Mouse (Mus musculus) hindlimb bud, embryonic 11.5 days (tissue): ENCODE measurements around the gene Blzf1.
A peak's percentile ranks its signal among the peaks of the same experiment; 100 is the strongest.

Experiments
- DNase-seq: peaks from one replicate; pipeline ENCODE4 v3.0.0-alpha.2; 2012; ENCODE audit warnings: low read depth, low spot score; ENCODE audit errors: extremely low spot score

Gene Blzf1

GRCm38 (mm10) chr1:164296473-164296872, 10.8 kb downstream of the Blzf1 start:
- DNase-seq, result no peak

DNA sequence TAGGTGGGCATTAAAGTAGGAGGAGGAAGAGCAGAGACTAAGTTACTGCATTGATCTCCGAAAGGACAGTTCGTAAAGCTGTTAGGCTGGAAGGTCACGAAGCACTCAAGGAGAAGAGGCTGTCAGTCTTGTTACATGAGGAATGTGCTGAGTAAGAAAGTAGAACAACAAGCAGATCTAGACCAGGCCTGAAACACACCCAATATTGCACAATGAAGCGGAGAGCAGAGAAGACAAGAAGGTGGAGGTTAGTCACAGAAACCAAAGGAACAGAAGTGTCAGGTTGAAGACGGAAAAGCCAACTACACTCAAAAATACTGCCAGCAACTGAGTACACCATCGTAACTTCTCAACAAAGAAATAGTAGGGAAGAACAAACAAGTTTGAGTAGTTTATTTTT, 13.2 kb downstream of the Blzf1 start:
- no peak for DNase-seq

DNA sequence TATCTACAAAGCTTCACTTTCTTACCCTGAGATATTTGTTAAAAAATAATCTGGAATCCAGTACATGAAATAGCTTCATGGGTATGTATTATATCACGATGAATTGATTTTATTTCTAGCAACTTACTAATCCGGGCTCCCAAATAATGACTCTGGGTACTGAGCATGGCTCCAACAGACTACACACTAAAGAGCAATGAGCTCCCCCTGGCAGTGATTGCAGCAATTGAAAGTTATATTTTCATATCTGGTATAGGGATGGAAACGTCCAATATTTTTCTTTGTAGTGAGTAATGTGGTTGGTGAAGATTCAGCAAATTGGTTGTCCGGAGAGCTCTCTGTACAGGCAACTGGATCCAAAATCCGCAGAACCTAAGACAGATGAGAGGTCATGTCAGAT, 15.2 kb downstream of the Blzf1 start:
- no peak for DNase-seq

DNA sequence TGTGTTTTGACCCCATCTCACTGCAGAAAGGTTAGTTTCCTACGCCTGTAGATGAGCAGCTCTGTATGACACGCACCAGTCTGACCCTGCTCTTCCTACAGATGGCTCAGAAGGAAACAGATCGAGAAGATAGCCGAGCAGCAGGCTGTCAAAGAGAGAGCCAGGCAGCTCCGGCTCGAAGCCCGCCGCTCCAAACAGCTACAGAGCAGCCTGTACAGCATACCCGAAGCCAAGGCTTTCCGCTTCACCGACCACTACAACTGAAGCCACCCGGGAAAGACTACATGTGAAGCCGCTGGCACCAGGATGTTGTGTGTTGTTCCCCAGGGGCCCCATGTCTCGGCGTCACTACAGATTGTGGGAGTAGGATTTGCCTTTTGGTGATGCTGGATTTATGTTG, 19.9 kb downstream of the Blzf1 start:
- no peak for DNase-seq

- DNase-seq, result no peak
Observed at GRCm38 (mm10) chr1:164284007-164284406, 23.3 kb downstream of the Blzf1 start.

DNA sequence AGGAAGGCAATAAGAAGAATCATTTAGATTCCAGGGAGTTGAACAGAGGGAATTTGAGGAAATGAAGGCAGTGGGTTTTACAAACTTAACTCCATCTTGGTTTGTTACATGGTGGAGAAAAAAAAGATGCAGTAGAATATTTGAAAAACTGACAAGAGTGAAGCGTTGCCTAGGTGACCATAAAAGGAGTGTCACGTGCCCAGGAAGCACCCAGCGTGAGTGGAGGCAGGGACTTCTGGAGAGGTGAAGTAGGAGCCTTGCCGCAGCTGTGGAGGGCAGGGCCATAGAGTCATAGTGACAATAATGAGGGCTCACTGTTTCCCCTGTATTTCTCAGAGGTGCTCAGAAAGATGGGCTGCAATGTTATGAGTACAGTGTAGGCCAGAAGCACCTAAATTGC, 28.0 kb downstream of the Blzf1 start:
- no peak for DNase-seq

DNA sequence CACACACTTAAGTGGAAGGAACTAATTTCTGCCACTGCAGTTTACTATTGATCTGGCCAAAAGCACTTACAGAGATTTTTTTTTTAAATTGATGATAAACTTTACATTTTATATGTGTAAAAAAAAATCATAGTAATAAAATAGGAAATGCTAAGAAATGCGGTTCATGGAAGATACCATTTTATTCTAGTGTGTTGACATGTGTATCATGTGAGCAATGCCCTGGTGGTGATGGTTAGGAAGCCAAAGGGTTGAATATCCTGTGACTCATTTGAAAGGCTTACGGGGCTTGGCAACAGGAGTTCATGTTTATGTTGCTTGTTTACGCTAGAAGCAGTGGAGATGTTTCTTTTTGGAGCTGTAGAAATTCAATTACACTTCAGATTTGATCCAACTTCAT, 30.7 kb downstream of the Blzf1 start:
- no peak for DNase-seq

DNA sequence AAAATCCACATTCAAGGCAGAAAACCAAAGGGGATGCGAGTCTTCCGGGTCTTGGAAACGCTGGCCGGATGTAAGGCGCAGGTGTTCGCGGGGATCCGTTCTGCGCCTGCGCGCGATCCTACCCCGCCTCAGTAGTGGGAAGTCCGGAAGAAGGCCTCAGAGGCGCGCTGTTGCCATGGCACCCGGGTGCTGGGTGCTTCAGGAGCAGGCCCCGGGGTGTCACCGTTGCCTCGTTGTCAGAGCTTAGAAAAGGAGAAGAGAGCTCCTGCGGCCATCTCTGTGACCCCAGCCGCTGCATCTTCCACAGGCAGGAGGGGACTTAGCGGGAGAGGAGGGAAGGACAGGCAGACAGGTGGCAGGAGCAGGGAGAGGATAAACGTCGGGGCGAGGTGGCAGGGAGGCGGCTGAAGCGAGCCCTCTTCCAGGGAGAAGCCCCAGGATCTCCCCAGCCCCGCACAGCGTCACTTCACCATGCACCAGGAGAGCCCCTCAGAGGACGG, 31.8 kb downstream of the Blzf1 start, which contains the start of gene Ccdc181:
TSS of gene Ccdc181 (plus strand) at position 131 of the 500 bp plus-strand sequence.
- DNase-seq, result peak; percentile 56

GRCm38 (mm10) chr1:164273659-164274058, 33.6 kb downstream of the Blzf1 start:
- peak; percentile 63 for DNase-seq

DNA sequence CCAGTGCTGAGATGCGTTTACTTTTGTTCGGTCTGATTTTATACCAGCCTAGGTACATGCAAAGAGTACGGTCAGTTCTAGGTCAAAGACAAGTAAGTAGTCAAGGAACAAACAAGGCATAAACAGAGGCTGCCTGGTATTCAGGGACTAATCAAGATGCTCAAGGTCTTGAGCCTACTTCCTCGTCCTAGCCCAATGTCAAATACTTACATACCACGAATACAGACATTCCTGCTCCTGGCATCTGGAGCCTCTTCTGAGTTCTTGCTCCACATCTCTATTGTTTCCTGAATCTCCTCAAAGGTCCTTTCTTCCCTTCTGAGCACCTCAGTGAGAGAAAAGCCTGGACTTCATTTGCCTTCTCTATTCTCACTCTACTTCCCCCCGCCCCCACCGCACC, 36.3 kb downstream of the Blzf1 start:
- no peak for DNase-seq

DNA sequence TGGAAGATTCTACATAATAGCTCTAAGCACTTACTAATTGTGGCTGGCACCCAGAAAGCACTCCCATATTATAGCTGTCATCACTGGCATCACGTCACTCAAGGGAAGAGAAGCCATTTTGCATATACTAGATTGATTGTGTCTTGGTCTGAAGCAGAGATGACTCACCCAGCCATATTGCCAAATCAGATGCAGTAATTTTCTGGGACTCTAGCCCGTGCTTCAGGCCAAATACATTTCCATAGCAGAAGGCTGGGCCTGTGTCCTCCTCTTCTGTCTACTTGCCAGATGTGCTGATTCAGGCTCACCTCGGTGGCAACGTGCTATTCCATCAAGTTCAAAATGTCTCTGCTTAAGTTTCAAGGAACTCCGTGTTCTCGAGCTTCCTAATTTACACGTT, 45.7 kb downstream of the Blzf1 start:
- no peak for DNase-seq

DNA sequence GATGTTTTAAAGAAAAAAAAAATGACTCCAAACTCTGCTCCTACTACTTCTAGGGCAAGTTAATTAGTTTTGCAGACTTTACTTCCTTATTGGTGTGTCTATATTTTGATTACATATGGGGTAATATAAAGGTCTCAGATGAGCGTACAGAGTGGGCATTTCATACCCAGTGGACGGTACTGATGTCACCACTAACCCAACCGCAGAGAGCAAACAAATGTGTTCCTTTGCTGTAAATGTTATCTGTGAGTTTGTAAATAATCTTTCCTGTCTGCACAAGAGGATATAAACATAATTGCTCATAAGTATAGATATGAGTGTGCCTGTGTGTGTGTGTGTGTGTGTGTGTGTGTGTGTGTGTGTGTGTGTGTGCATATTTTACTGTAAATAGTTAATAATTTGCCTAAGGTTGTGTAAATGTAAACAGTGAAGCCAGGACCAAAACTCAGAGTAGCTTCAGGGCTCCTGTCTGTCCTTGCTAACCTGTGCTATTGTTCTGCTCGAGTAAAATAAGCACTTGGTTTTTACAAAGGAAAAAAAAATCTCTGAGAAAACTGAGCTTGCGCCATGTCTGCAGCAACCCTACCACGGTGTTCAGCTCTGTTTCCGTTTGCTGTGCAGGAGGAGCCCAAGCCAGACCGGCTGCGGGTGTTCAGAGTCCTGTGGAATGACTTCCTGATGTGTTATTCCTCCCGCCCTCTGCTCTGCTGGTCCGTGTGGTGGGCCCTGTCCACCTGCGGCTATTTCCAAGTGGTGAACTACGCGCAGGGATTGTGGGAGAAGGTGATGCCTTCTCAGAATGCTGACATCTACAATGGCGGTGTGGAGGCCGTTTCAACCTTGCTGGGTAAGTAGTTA, 46.9 kb downstream of the Blzf1 start:
- DNase-seq, result no peak

GRCm38 (mm10) chr1:164254836-164255235, 52.5 kb downstream of the Blzf1 start:
- DNase-seq, result no peak

DNA sequence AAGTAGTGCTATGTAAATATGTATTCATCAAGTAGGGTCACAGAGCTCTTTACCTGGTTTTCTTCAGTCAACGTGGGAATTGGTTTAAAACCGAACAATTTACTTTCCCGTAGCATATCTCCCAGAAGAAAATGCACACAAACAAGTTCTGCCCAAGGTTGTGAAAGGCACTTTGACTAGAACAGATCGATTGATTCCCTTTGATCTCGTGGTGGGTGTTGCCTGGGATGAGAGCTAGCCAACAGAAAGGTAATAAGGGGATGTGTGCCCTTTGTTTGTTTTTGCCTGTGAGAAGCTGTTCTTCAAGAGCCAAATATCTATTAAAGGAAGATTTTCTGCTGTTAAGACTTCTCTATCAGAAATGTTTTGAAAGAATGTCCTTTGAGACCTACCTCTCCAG, 54.7 kb downstream of the Blzf1 start:
- DNase-seq, result no peak

DNA sequence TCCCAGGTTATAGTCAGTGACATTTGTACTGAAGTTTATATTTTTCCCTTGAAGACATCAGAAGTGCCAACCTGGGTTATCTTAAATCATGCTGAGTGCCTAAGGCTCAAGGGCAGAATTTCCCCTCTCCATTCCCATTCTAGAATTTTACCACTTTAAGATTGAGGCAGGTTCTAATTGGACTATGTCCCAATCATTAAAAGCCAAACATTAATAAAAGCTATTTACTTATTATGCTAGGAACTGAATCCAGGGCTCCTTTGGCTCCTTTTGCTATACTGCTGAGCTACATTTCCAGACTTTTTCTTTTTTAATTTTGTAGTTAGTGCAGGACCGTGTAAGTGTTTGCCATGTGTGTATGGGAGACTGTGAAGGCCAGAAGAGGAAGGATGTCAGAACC, 55.9 kb downstream of the Blzf1 start:
- no peak for DNase-seq

GRCm38 (mm10) chr1:164250391-164251150, 56.7 kb downstream of the Blzf1 start:
- DNase-seq, result no peak

- DNase-seq, result no peak
Observed at GRCm38 (mm10) chr1:164249332-164249711, 58.0 kb downstream of the Blzf1 start.

- peak; percentile 74 for DNase-seq
Observed at GRCm38 (mm10) chr1:164248465-164249331, 58.6 kb downstream of the Blzf1 start, which contains the start of gene Slc19a2. Slc19a2 (plus strand) TSS chr1:164249046.

GRCm38 (mm10) chr1:164247971-164248370, 59.3 kb downstream of the Blzf1 start:
- DNase-seq, result no peak

- no peak for DNase-seq
Observed at GRCm38 (mm10) chr1:164247442-164247841, 59.8 kb downstream of the Blzf1 start.

GRCm38 (mm10) chr1:164242809-164243208, 64.5 kb downstream of the Blzf1 start:
- DNase-seq, result no peak
